Mouse (Mus musculus) stomach, embryonic 16.5 days (tissue): ENCODE results near the gene Gon7. TPM values are rescaled to one million over a fixed set of nuclear protein-coding genes. Genes with fewer than 3 reads are reported as not detected.

Source experiments
- ATAC-seq: fragments of 200-750 bp; cut with Nextera tagmentation; 2 replicates; pipeline ENCODE4 v1.8.0; 2017; ENCODE audit warnings: moderate number of reproducible peaks, moderate TSS enrichment; ENCODE audit not compliant: insufficient read depth, low FRiP score
- H3K27ac ChIP-seq: fragments of 300-500 bp; sonication (generic); 2 replicates; pipeline ENCODE4 v1.5.1; 2014; ENCODE audit warnings: low read length
- H3K27me3 ChIP-seq: fragments of 300-500 bp; sonication (generic); 2 replicates; pipeline ENCODE4 v1.6.1; 2014; ENCODE audit warnings: low read length, control low read depth, mixed read lengths; ENCODE audit not compliant: control insufficient read depth, insufficient read depth
- H3K36me3 ChIP-seq: fragments of 300-500 bp; sonication (generic); 2 replicates; pipeline ENCODE4 v1.6.1; 2014; ENCODE audit warnings: low read length; ENCODE audit not compliant: control insufficient read depth, insufficient read depth
- H3K4me1 ChIP-seq: fragments of 300-500 bp; sonication (generic); 2 replicates; pipeline ENCODE4 v1.6.1; 2014; ENCODE audit warnings: low read length, control low read depth, mixed read lengths; ENCODE audit not compliant: control insufficient read depth, insufficient read depth
- H3K4me2 ChIP-seq: fragments of 300-500 bp; sonication (generic); 2 replicates; pipeline ENCODE4 v1.6.1; 2014; ENCODE audit warnings: low read depth, low read length, mixed read lengths
- H3K4me3 ChIP-seq: fragments of 300-500 bp; sonication (generic); replicated peaks from 2 replicates; pipeline ENCODE4 v1.5.1; 2014; ENCODE audit warnings: mild to moderate bottlenecking, low read length
- H3K9ac ChIP-seq: fragments of 300-500 bp; sonication (generic); 2 replicates; pipeline ENCODE4 v1.6.1; 2014; ENCODE audit warnings: low read length
- H3K9me3 ChIP-seq: fragments of 300-500 bp; sonication (generic); replicated peaks from 2 replicates; pipeline ENCODE4 v1.6.1; 2016; ENCODE audit warnings: low read length, control low read depth; ENCODE audit not compliant: control insufficient read depth
- WGBS: fragments of 180-500 bp; shearing (Covaris S2); extraction: QIAGEN DNeasy Blood & Tissue Kit; methylation state at CpG from one replicate; pipeline ENCODE4 v1.1.7; 2014; 5-methylcytosine and 5-hydroxymethylcytosine counted together
- polyA plus RNA-seq: library from polyadenylated mRNA; unstranded; fragments of >200 nt; fragmentation: Nextera tagmentation; extraction: Ambion mirVana; gene quantifications from 2 replicates; pipeline ENCODE4 v1.2.1, GENCODE M21; 2015

Gene Gon7
- polyA plus RNA-seq, 1 experiment from 2014 or later = 22.3 TPM

GRCm38 (mm10) chr12:102772676-102773075, 15.1 kb upstream of the Gon7 start:
- H3K4me2 ChIP-seq = no peak overlapping the region
- no peak for ATAC-seq
- no peaks in the 10 kb centered on the region for H3K9me3 ChIP-seq
- H3K4me1 ChIP-seq = no peaks in the 10 kb centered on the region
- H3K9ac ChIP-seq = no peak overlapping the region
- H3K27ac ChIP-seq = no peak overlapping the region
- no peaks in the 10 kb centered on the region for H3K27me3 ChIP-seq
- no peak overlapping the region for H3K4me3 ChIP-seq
- 92% methylated on average over 5 of the region's 5 CpGs for whole genome bisulfite sequencing
- peaks cover 37% of the 10 kb centered on the region for H3K36me3 ChIP-seq

GRCm38 (mm10) chr12:102771601-102772000, 14.0 kb upstream of the Gon7 start:
- no peak for ATAC-seq
- no peaks in the 10 kb centered on the region for H3K4me1 ChIP-seq
- no peak overlapping the region for H3K9ac ChIP-seq
- WGBS = 93% methylated on average over 8 of the region's 8 CpGs
- no peaks in the 10 kb centered on the region for H3K9me3 ChIP-seq
- no peak overlapping the region for H3K4me3 ChIP-seq
- peaks cover 38% of the 10 kb centered on the region for H3K36me3 ChIP-seq
- no peak overlapping the region for H3K4me2 ChIP-seq
- H3K27ac ChIP-seq = no peak overlapping the region
- H3K27me3 ChIP-seq = no peaks in the 10 kb centered on the region

DNA sequence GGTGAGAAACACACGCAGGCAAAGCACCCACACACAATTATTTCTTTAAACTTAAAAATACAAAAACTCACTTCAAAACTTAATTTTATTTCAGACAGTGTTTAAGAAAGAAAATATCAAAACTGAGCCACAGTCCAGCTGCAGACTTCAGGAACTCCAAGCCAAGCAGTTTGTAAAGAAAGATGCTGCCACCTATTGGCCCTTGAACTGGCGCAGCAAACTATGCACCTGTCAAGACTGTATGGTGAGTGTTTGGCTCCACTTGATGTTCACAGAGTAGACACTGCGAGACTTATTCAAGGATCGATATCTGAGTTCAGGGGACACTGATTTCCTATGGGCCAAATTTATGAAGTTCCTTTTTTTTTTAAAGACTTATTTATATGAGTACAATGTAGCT, 11.4 kb upstream of the Gon7 start:
- Histone ChIP-seq H3K27me3 (no peaks in the 10 kb centered on the region), H3K9ac (no peak overlapping the region), H3K27ac (no peak overlapping the region), H3K4me2 (no peak overlapping the region), H3K4me1 (no peaks in the 10 kb centered on the region), H3K9me3 (no peaks in the 10 kb centered on the region), H3K4me3 (no peak overlapping the region), H3K36me3 (peaks cover 44% of the 10 kb centered on the region)
- 92% methylated on average over 4 of the region's 4 CpGs for WGBS
- ATAC-seq = no peak

GRCm38 (mm10) chr12:102763696-102764095, 6.1 kb upstream of the Gon7 start:
- no peak overlapping the region for H3K27ac ChIP-seq
- peaks cover 8% of the 10 kb centered on the region for H3K4me1 ChIP-seq
- no peak overlapping the region for H3K9ac ChIP-seq
- H3K9me3 ChIP-seq = no peaks in the 10 kb centered on the region
- no peak overlapping the region for H3K4me3 ChIP-seq
- no peaks in the 10 kb centered on the region for H3K27me3 ChIP-seq
- no peak overlapping the region for H3K4me2 ChIP-seq
- peaks cover 22% of the 10 kb centered on the region; the same call in 1 of the 2 replicates for H3K36me3 ChIP-seq
- no peak for ATAC-seq

GRCm38 (mm10) chr12:102761668-102762067, 4.1 kb upstream of the Gon7 start:
- Histone ChIP-seq H3K4me3 (no peak overlapping the region), H3K27ac (no peak overlapping the region), H3K4me1 (peaks cover 11% of the 10 kb centered on the region), H3K9me3 (no peaks in the 10 kb centered on the region), H3K36me3 (peaks cover 13% of the 10 kb centered on the region; the same call in 1 of the 2 replicates), H3K9ac (no peak overlapping the region), H3K27me3 (no peaks in the 10 kb centered on the region), H3K4me2 (no peak overlapping the region)
- WGBS = 82% methylated on average over 3 of the region's 3 CpGs
- no peak for ATAC-seq

DNA sequence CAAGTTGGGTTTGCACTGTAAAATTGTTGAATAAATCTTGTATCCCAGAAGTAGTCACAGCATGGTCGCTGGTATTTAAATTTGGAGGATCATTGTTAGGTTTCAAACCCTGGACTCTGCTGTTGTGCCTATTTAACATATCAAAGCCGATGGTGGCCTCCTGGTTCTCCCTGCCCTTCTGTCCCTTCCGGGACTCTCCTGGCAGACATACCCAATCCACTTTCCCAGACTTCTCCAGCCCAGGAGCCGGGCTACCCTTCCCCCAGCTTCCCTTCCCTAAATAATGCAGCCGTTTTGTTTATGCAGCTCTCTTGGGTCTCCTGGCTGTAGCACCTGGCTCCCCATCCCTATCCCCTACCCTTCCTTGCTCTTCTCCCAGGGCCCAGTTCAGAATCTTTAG, 1.3 kb upstream of the Gon7 start:
- 4% methylated on average over 5 of the region's 5 CpGs for WGBS

DNA sequence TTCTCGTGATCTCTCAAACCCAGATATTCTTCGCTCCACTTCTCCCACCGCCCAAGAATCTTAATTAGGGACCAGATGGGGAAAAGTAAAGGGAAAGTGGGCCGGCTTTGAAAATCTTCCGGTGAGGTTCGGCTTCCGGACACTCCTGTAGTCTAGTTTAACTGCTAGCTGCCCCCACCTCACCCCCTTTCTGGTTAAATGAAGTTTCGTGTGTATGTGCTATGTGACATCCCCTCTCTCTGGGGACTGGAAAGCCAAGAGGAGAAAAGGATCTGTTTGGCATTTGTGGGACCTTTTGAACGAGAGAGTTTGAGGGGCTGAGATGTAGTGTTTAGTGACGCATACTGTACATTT, 777 bp upstream of the Gon7 start, which contains the start of gene Gm20604:
Gm20604 (minus strand) TSS at position 270 of the 354 bp plus-strand sequence.
- Histone ChIP-seq H3K9me3 (no peaks in the 10 kb centered on the region), H3K27ac (peak within 1 kb of the TSS; percentile 93), H3K9ac (peak within 1 kb of the TSS; percentile 85), H3K4me1 (peaks cover 17% of the 10 kb centered on the region), H3K4me2 (peak within 1 kb of the TSS; percentile 89), H3K36me3 (peaks cover 3% of the 10 kb centered on the region; the same call in 1 of the 2 replicates), H3K27me3 (no peaks in the 10 kb centered on the region), H3K4me3 (peak within 1 kb of the TSS; percentile 80)
- WGBS = under 1% methylated on average over 10 of the region's 10 CpGs
- ATAC-seq = no peak

More for the DNA sequence above, 1.3 kb upstream of the Gon7 start:
- Histone ChIP-seq H3K36me3 (peaks cover 3% of the 10 kb centered on the region; the same call in 1 of the 2 replicates), H3K9ac (peak overlapping the region; percentile 85), H3K4me2 (peak overlapping the region; percentile 70), H3K4me3 (peak overlapping the region; percentile 80), H3K27ac (peak overlapping the region; percentile 78; the same call in 1 of the 2 replicates), H3K27me3 (no peaks in the 10 kb centered on the region), H3K9me3 (no peaks in the 10 kb centered on the region), H3K4me1 (peaks cover 17% of the 10 kb centered on the region)
- ATAC-seq = no peak

DNA sequence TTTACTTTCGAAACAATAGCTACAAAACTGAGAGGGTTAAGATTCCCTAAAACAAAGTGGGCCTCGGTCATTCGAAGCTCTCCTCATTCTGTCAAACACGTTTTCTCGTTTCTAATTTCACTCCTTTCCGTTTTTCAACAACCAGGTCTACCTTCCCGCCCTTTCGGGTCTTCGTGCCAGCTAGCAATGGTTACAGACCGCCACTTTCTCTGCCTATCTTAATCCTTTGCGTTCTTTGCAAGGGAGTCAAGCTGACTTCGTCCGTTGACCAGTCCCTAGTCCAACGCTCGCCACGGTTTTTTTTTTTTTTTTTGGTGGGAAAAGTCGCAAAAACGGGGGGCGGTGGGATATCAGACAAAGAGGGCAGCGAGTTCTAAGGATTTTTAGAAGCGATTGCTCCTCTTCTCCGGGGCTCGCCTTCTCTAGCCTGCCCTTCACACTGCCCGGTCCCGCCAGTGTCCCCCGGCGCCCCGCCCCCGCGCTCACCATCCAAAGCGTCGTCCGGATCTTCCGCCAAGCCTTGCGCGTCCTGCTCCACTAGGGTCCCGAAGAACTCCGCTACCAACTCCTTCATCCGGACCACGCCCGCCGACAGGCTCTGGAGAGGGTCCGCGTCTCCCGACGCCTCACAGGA, 431 bp downstream of the Gon7 start:
- Histone ChIP-seq H3K4me1 (peaks cover 17% of the 10 kb centered on the region), H3K4me3 (peak overlapping the region; percentile 80), H3K36me3 (peaks cover under 1% of the 10 kb centered on the region; the same call in 1 of the 2 replicates), H3K27me3 (no peaks in the 10 kb centered on the region), H3K4me2 (peak overlapping the region; percentile 89), H3K27ac (peak overlapping the region; percentile 93), H3K9ac (peak overlapping the region; percentile 81), H3K9me3 (no peaks in the 10 kb centered on the region)
- ATAC-seq = peak; percentile 88
- WGBS = 1% methylated on average over 46 of the region's 46 CpGs

DNA sequence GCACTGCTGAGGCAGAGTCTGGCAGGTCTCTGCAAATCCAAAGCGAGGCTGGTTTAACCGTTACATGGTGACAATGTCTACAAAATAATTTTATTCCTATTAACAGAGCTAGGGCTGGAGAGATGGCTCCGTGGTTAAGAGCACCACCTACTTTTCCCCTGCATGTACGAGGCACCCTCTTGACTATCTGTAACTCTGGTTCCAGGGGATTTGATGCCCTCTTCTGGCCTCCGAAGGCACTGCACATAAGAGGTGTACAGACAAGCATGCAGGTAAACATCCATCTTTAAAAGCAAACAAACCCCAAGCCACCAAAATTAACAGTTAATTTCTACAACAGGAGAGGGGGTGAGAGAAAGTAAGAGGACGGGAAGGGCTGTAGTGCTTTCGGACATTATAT, 1.3 kb downstream of the Gon7 start:
- 77% methylated on average over 7 of the region's 7 CpGs for WGBS
- Histone ChIP-seq H3K9me3 (no peaks in the 10 kb centered on the region), H3K9ac (peak overlapping the region; percentile 81; the same call in 1 of the 2 replicates), H3K4me3 (peak overlapping the region; percentile 80), H3K27ac (no peak overlapping the region), H3K27me3 (no peaks in the 10 kb centered on the region), H3K36me3 (no peaks in the 10 kb centered on the region), H3K4me1 (peaks cover 17% of the 10 kb centered on the region), H3K4me2 (peak overlapping the region; percentile 89)
- ATAC-seq = no peak
